Mouse (Mus musculus) right cerebral cortex, postnatal 36 days (tissue): Measurements from ENCODE around the gene Trim30d.
"Not testable (repeated sequence)": the region's sequence is repeated elsewhere in the genome, so short reads cannot be mapped to it uniquely, and the experiment has no call there.

Experiments
- DNase-seq, 2 experiments: peaks; one replicate each; pipeline ENCODE4 v3.0.0; 2022; ENCODE audit warnings: low spot score in 2 of 2, mixed read lengths in 1 of 2

The Trim30d gene

DNA sequence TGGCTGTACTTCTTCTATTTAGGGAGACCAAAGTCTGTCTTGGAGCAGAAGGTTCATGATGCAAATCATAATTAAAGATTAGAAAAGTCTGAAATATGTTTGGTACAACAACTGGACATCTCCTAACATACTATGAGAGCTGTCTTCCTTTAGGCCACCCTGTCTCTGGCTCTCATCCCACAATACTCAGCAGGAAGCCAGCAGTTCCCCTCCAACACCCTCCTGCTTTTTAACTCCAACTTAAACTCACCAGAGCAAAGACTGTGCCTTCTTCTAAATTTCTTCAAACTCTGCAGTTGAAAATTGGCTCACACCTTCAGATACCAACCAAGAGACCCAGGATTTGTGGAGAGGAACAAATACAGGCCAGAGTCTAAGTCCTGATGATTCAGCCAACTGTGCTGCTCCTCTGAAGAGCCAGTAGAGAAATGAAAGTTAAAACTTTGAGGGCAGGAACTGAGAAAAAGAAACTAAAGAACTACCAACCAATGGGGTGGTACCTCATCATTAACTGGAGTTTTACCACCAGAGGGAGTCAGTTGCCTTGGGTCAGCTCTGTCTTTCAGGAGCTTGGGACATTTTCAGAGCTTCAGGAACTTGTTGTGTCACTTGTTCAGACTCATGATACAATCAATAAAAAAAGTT, at the start of gene Trim30d:
Trim30d (minus strand) TSS at position 429 of the 645 bp plus-strand sequence.
- not testable (repeated sequence) for DNase-seq

DNA sequence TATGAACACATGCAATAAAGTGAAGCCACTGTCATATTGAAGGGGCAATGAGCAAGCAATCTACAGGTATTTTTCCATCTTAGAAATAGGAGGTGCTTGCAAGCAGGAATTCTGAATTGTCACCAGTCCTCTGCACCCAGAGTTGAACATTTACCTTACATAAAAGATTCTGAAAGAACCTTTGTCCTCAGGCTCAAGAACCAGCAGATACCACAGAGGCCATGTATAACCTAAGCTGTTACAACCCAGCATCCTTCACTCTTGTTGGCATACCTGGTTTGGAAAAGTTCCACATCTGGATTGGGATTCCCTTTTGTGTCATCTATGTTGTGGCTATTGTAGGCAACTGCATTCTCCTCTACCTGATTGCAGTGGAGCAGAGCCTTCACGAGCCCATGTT, 45.1 kb upstream of the Trim30d start:
- DNase-seq, result no peak

DNA sequence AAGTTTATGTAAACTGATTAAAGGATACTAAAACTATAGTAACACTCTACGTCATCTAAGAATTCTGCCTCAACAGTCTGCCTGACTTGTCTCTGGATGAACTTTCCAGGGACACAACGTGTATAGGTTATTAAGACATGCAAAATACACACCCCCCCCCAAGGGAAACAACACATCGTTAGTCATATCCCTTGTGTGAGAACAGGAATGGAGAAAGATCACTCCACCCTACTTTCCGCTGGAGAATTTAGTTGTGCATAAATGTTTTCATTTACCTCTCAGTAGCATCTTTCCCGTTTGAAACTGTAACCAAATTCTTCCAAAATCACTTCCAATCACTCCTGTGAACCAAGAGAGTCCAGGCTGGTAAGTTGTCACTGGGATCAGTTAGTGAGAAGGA, 42.2 kb upstream of the Trim30d start, which contains the start of gene Olfr651:
Olfr651 (plus strand) TSS at position 301 of the 400 bp plus-strand sequence.
- no peak for DNase-seq

DNA sequence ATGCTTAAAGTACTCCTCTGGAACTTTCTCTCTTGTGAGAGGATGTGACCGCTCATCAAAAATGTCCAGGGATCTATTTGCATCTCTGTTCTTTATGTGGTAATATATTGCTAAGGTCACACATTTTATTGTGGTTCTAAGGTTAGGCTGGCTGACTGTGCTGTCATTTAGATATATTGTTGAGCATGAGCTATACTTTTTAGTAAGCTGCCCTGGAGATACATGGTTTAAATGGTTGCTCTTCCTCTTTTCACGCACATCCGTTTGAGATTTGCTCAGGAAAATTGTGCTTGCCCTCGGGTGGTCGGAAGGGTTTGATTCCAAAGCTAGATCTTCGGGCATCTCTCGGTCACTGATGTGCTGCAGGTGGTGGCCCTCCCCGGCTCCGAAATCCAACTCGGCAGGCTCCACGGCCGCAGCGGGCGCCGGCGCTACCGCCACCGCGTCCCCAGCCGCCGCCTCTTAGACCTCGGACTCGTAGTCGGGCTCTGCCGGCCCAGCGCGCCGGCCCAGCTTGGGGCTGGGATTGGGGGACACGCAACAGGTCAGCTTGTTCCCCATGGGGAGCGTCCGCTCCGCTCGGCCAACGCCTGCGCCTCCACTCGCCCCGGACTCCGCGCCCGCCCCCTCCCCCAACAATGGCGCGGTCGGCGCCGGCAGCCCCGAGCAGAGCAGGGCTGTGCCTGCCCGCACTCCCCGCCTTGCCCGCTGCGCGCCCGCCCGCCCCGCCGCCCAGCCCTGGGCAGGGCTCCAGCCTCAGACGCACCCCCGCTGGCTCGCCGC, 5.9 kb downstream of the Trim30d start:
- DNase-seq, result no peak

DNA sequence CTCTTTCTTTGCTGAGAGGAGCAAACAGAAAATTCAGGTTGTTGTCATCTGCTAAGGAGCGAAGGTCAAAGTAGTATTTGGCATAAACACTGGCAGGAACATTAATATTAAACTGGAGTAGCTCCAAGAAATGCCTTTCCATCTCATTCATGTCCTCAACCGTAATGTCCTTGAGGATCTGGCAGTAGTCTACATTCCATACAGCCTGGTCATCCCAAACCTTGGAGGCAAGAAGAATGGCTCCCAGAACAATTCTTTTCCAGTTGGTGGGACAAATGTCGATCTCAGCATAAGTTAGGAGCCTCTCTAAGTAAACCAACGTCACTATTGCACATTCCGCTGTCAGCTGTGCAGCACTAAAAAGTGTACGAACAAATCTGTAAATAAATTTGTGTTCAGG, 6.5 kb downstream of the Trim30d start:
- not testable (repeated sequence) for DNase-seq

DNA sequence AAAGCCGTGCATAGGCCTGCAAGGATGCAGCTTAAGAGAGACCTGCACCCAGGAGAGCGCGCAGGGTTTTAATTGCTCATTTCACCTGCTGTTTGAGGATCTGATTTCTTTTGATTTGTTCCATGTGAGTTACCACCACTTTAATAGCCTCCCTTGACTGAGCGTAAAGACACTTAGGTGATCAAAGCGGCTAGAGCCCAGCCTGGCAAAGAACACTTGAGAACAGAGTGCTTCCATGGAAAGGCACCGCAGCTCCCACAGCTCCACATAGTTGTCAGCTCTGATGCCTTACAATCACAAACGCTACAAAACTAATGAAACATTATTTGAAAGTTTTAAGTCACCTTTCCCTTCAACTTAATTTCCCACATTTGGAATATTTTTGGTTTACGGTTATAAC, 8.2 kb downstream of the Trim30d start:
- DNase-seq, result not testable (repeated sequence)

DNA sequence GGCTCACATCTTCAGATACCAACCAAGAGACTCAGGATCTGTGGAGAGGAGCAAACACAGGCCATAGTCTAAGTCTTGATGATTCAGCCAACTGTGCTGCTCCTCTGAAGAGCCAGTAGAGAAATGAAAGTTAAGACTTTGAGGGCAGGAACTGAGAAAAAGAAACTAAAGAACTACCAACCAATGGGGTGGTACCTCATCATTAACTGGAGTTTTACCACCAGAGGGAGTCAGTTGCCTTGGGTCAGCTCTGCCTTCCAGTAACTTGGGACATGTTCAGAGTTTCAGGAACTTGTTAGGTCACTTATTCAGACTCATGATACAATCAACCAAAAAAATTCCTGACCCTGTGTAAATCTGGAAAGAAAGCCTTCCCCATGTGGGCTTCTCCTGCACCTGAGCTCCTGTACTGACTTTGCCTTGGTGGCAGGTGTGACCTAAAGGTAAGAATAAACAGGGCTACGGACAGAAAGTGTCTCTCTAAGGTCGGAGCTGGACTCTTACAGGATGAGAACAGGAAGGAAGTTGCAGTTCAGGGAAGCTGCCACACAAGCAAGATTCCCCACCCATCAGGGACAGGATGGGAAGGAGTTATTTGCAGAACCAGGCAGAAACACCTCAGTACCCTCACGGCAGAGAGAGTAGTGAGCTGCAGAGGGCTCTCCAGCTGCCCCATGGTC, 42.4 kb downstream of the Trim30d start, which contains the start of gene Trim30a:
Trim30a (minus strand) TSS at position 129 of the 680 bp plus-strand sequence.
- DNase-seq, result no peak

DNA sequence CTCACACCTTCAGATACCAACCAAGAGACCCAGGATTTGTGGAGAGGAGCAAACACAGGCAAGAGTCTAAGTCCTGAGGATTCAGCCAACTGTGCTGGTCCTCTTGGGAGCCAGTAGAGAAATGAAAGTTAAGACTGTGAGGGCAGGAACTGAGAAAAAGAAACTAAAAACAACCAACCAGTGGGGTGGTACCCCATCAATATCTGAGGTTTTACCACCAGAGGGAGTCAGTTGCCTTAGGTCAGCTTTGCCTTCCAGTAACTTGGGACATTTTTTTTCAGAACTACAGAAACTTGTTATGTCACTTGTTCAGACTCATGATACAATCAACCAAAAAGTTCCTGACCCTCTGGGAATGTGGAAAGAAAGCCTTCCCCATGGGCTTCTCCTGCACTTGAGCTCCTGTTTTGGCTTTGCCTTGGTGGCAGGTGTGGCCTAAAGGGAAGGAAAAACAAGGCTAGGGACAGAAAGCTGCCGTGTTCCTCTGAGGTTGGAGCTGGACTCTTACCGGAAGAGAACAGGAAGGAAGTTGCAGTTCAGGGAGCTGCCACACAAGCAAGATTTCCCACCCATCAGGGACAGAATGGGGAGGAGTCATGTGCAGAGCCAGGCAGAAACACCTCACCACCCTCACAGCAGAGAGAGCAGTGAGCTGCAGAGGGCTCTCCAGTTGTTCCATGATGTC, 61.5 kb downstream of the Trim30d start:
- DNase-seq, result no peak
